Mouse (Mus musculus) activated CD4-positive, CD25-positive, alpha-beta regulatory T cell, adult 4 months (primary cell): ENCODE data around the gene Ensa. TPM values are rescaled to one million over a fixed set of nuclear protein-coding genes. Genes with fewer than 3 reads are reported as not detected.
A peak's percentile ranks its signal among the peaks of the same experiment; 100 is the strongest.
"Not testable (repeated sequence)": the region's sequence is repeated elsewhere in the genome, so short reads cannot be mapped to it uniquely, and the experiment has no call there.

Source experiments
- ATAC-seq: one replicate; pipeline ENCODE4 v1.8.0; 2017
- polyA plus RNA-seq, 2 experiments: library from polyadenylated mRNA; unstranded; fragments of 100-300 nt; shearing (Covaris generic); gene quantifications; one replicate each; pipeline ENCODE4 v1.2.1; 2017

The Ensa gene
- polyA plus RNA-seq, 2 experiments from 2014 or later = 67.7 to 82.4 TPM

- peak; percentile 96 for ATAC-seq
Measured at GRCm38 (mm10) chr3:95645313-95646235, 20.8 kb downstream of the Ensa start.

GRCm38 (mm10) chr3:95648016-95648415, 23.2 kb downstream of the Ensa start:
- no peak for ATAC-seq

GRCm38 (mm10) chr3:95650276-95651032, 25.7 kb downstream of the Ensa start:
- peak; percentile 56 for ATAC-seq

GRCm38 (mm10) chr3:95651033-95651373, 26.2 kb downstream of the Ensa start:
- no peak for ATAC-seq

GRCm38 (mm10) chr3:95651391-95652203, 26.8 kb downstream of the Ensa start:
- ATAC-seq = peak; percentile 7

GRCm38 (mm10) chr3:95652204-95652811, 27.5 kb downstream of the Ensa start:
- ATAC-seq = peak; percentile 30

GRCm38 (mm10) chr3:95652871-95653270, 28.1 kb downstream of the Ensa start:
- no peak for ATAC-seq

- no peak for ATAC-seq
Measured at GRCm38 (mm10) chr3:95653473-95654034, 28.8 kb downstream of the Ensa start.

GRCm38 (mm10) chr3:95654371-95654770, 29.6 kb downstream of the Ensa start:
- not testable (repeated sequence) for ATAC-seq

- ATAC-seq = no peak
Measured at GRCm38 (mm10) chr3:95655437-95655836, 30.6 kb downstream of the Ensa start.

GRCm38 (mm10) chr3:95657108-95657507, 32.3 kb downstream of the Ensa start:
- ATAC-seq = no peak

- no peak for ATAC-seq
Measured at GRCm38 (mm10) chr3:95657711-95658110, 32.9 kb downstream of the Ensa start.

GRCm38 (mm10) chr3:95658236-95658867, 33.6 kb downstream of the Ensa start, which contains the start of gene Mcl1:
Gene Mcl1, plus strand, starts transcription at chr3:95658788.
- peak; percentile 79 for ATAC-seq

GRCm38 (mm10) chr3:95658868-95659712, 34.3 kb downstream of the Ensa start:
- peak; percentile 49 for ATAC-seq

- no peak for ATAC-seq
Measured at GRCm38 (mm10) chr3:95659948-95660347, 35.2 kb downstream of the Ensa start.

GRCm38 (mm10) chr3:95660788-95661478, 36.1 kb downstream of the Ensa start:
- no peak for ATAC-seq

- ATAC-seq = no peak
Measured at GRCm38 (mm10) chr3:95661945-95662715, 37.3 kb downstream of the Ensa start.

- ATAC-seq = no peak
Measured at GRCm38 (mm10) chr3:95662724-95663449, 38.1 kb downstream of the Ensa start.
